Mouse (Mus musculus): ENCODE measurements around the gene Entpd7. TPM values are rescaled to one million over a fixed set of nuclear protein-coding genes. Genes with fewer than 3 reads are reported as not detected.
A peak's percentile ranks its signal among the peaks of the same experiment; 100 is the strongest.

The Entpd7 gene
- polyA plus RNA-seq, 1 experiment from 2014 or later: 8.0 TPM

DNA sequence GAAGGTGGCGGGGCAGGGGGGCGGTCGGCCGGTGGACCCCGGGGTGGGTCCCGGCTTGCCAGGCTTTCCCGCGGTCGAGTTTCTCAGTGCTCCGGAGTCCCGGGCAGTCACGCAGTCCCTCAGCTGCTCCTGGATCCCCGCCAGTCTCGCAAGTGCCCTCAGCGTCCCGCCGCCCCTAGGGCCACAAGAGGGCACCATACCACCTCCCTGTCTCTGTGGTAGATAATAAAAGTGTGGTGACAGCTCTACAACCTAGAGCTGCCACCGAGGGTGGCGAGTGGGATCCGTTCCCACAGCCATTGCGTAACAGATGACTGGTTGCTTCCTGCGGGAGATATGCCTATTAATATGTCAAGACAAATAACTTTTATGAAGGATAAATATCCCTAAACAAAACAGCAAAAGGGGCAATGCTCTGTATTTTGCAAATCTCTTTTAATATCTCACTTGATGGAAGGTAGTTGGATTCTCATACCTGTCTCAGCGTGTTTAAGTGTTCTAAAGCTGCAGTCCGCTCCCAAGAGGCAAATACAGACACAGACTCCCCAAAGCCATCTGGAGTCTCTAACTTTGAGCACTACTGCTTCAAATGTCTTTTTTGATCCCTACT lies 63.9 kb downstream of the Entpd7 start:
- peak overlapping the region; percentile 92 for H3K27ac ChIP-seq (ENCODE audit: poor library complexity, severe bottlenecking)
- peak overlapping the region; percentile 61 for H3K4me2 ChIP-seq
- WGBS: under 1% methylated on average over 23 of the region's 24 CpGs
- peaks cover 24% of the 10 kb centered on the region for H3K36me3 ChIP-seq
- no peaks in the 10 kb centered on the region for H3K9me3 ChIP-seq (replicated peaks)
- H3K27me3 ChIP-seq (replicated peaks): no peaks in the 10 kb centered on the region
- peak overlapping the region; percentile 82 for H3K9ac ChIP-seq
- H3K4me1 ChIP-seq (replicated peaks): peaks cover 11% of the 10 kb centered on the region; the same call in 1 of the 2 replicates
- ATAC-seq (ENCODE audit: insufficient number of reproducible peaks, low FRiP score): peak; percentile 87
- H3K4me3 ChIP-seq: peak overlapping the region; percentile 74

DNA sequence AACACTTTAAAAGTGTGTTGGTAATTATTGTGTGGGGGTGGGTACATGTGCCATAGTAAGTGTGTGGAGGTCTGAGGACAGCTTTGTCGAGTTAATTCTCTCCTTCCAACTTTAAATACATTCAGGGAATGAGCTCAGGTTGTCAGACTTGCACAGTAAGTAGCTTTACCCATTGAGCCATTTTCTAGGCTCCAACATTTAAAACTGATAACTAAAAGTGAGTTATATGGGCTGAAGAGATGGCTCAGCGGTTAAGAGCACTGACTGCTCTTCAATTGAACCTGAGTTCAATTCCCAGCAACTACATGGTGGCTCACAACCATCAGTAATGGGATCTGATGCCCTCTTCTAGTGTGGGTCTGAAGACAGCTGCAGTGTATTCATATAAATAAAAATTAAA lies 64.8 kb downstream of the Entpd7 start:
- Histone ChIP-seq H3K27me3 (replicated peaks) (no peaks in the 10 kb centered on the region), H3K4me1 (replicated peaks) (peaks cover 10% of the 10 kb centered on the region; the same call in 1 of the 2 replicates), H3K27ac (ENCODE audit: poor library complexity, severe bottlenecking) (no peak overlapping the region), H3K4me2 (no peak overlapping the region), H3K9ac (no peak overlapping the region), H3K36me3 (peaks cover 16% of the 10 kb centered on the region), H3K9me3 (replicated peaks) (no peaks in the 10 kb centered on the region), H3K4me3 (no peak overlapping the region)
- 74% methylated on average over 2 of the region's 2 CpGs for WGBS
- ATAC-seq (ENCODE audit: insufficient number of reproducible peaks, low FRiP score): no peak

DNA sequence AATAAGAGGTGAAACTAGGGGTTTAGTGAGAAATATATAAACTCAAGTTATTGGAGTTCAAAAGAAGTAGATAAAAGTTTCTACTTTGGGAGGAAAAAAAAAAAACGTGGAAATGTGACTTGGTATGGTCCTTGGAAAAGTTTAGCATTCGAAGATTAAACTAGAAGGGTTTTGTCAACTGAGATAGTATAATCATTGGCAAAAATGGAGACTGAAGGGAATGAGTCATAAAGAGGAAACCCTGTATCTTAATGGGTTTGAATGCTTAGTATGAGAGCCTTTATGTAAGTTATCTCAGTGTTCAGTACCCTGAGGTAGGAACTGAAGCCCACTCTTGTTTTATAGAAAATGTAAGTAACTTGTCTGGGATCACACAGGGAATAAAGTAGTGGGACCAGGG lies 65.4 kb downstream of the Entpd7 start:
- no peak overlapping the region for H3K9ac ChIP-seq
- H3K4me2 ChIP-seq: no peak overlapping the region
- H3K4me3 ChIP-seq: no peak overlapping the region
- peaks cover 15% of the 10 kb centered on the region for H3K36me3 ChIP-seq
- ATAC-seq (ENCODE audit: insufficient number of reproducible peaks, low FRiP score): no peak
- H3K9me3 ChIP-seq (replicated peaks): no peaks in the 10 kb centered on the region
- H3K27me3 ChIP-seq (replicated peaks): no peaks in the 10 kb centered on the region
- 49% methylated on average over 2 of the region's 2 CpGs for WGBS
- H3K4me1 ChIP-seq (replicated peaks): peaks cover 10% of the 10 kb centered on the region; the same call in 1 of the 2 replicates
- no peak overlapping the region for H3K27ac ChIP-seq (ENCODE audit: poor library complexity, severe bottlenecking)

DNA sequence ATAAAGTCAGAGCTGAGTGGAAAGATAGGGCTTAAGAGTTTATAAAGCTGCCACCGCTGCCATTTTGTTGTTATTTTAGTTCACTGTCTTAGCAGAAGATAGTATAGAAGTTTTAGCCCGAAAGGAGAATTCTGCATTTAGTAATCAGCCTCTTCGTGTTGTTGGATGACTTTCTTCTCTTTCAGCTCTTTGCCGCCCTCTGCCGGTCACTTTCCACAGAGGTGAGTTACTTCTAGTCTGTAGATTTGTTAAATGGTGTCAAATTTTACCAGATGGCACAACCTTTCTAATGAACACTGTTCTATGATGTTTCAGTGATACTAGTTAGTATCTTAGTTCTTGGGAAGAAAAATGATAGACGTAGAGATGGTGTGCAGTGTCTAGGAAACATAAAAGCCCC lies 71.0 kb downstream of the Entpd7 start:
- H3K27me3 ChIP-seq (replicated peaks): no peaks in the 10 kb centered on the region
- no peak overlapping the region for H3K4me2 ChIP-seq
- no peaks in the 10 kb centered on the region for H3K9me3 ChIP-seq (replicated peaks)
- WGBS: 20% methylated on average over 6 of the region's 6 CpGs
- H3K4me1 ChIP-seq (replicated peaks): no peaks in the 10 kb centered on the region
- no peak overlapping the region for H3K4me3 ChIP-seq
- no peak for ATAC-seq (ENCODE audit: insufficient number of reproducible peaks, low FRiP score)
- H3K27ac ChIP-seq (ENCODE audit: poor library complexity, severe bottlenecking): no peak overlapping the region
- H3K9ac ChIP-seq: no peak overlapping the region
- H3K36me3 ChIP-seq: no peaks in the 10 kb centered on the region

DNA sequence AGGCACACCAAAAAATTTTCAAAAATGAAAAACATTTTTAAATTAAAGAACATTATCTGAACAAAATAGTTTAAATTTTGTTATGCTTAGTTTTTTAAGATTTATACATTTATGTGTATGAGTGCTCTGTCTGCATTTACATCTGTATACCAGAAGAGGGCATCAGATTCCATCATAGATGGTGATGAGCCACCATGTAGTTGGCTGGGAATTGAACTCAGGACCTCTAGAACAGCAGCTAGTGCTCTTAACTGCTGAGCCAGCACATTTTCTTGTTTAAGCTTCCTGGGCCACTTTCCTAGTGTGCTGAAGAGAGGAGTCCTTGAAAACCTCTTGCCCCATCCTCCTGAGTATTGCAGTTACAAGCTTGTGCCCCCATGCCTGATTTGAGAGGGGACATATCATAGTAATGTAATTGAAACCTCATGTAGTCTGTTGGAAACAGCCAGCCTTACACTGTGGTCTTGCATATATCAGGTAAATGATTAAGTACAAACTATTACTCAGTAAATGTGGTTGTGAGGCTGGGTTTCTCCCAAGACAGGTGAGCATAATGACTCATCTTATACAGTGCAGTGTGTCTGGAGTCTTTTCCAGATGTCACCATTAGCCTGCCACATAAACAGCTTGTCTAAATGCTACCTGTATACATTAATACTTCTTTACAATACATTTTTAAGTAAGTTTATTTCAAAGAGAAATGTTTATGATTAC lies 72.2 kb downstream of the Entpd7 start:
- no peak for ATAC-seq (ENCODE audit: insufficient number of reproducible peaks, low FRiP score)

DNA sequence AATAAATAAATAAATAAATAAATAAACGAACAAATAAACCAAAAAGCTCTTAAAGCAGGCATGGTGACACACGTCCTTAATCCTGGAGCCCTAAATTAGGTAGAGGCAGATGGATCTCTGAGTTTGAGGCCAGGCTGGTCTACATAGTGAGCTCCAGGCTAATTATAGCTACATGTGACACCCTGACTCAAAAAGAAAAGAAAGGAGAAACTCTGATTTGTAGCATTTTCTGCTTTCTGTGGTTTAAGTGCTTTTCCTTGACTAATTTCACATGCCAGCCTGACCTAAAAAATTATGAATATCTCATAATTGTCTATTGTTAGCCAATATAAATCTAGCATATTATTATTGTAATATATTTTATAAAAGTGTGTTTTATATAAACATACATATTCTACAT lies 72.9 kb downstream of the Entpd7 start:
- ATAC-seq (ENCODE audit: insufficient number of reproducible peaks, low FRiP score): no peak
- H3K27ac ChIP-seq (ENCODE audit: poor library complexity, severe bottlenecking): no peak overlapping the region
- H3K36me3 ChIP-seq: no peaks in the 10 kb centered on the region
- H3K4me2 ChIP-seq: no peak overlapping the region
- H3K4me1 ChIP-seq (replicated peaks): no peaks in the 10 kb centered on the region
- 74% methylated on average over 2 of the region's 2 CpGs for WGBS
- no peak overlapping the region for H3K9ac ChIP-seq
- no peaks in the 10 kb centered on the region for H3K9me3 ChIP-seq (replicated peaks)
- no peak overlapping the region for H3K4me3 ChIP-seq
- no peaks in the 10 kb centered on the region for H3K27me3 ChIP-seq (replicated peaks)

More for the DNA sequence above, 72.2 kb downstream of the Entpd7 start:
- no peak overlapping the region for H3K4me3 ChIP-seq
- H3K4me2 ChIP-seq: no peak overlapping the region
- H3K27me3 ChIP-seq (replicated peaks): no peaks in the 10 kb centered on the region
- H3K27ac ChIP-seq (ENCODE audit: poor library complexity, severe bottlenecking): no peak overlapping the region
- no peaks in the 10 kb centered on the region for H3K4me1 ChIP-seq (replicated peaks)
- no peaks in the 10 kb centered on the region for H3K9me3 ChIP-seq (replicated peaks)
- H3K9ac ChIP-seq: no peak overlapping the region
- H3K36me3 ChIP-seq: no peaks in the 10 kb centered on the region

DNA sequence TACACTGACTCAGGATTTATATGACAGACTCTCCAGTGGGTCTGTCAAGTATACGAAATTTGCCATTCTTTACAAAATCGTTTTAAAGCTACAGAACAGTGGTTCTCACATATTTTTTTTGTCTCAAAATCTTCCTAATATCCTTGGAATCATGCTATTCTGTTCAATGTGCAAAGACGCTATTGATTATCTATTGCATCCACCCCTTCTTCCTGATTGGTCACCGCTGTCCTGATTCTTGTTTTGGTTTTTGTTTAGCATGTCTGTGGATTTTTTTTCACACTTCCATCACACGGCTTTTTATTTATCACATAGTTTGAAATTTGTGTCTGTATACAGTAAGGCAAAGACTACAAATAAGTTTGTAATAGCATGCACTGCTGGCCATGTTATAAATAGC lies 77.0 kb downstream of the Entpd7 start:
- no peak overlapping the region for H3K9ac ChIP-seq
- H3K36me3 ChIP-seq: 0 out of 2 replicates have a peak, but pooled peaks cover 3% of the 10 kb centered on the region
- no peak for ATAC-seq (ENCODE audit: insufficient number of reproducible peaks, low FRiP score)
- no peak overlapping the region for H3K27ac ChIP-seq (ENCODE audit: poor library complexity, severe bottlenecking)
- no peak overlapping the region for H3K4me2 ChIP-seq
- no peak overlapping the region for H3K4me3 ChIP-seq
- H3K4me1 ChIP-seq (replicated peaks): no peaks in the 10 kb centered on the region
- 81% methylated on average over 5 of the region's 5 CpGs for WGBS
- no peaks in the 10 kb centered on the region for H3K27me3 ChIP-seq (replicated peaks)
- H3K9me3 ChIP-seq (replicated peaks): no peaks in the 10 kb centered on the region

DNA sequence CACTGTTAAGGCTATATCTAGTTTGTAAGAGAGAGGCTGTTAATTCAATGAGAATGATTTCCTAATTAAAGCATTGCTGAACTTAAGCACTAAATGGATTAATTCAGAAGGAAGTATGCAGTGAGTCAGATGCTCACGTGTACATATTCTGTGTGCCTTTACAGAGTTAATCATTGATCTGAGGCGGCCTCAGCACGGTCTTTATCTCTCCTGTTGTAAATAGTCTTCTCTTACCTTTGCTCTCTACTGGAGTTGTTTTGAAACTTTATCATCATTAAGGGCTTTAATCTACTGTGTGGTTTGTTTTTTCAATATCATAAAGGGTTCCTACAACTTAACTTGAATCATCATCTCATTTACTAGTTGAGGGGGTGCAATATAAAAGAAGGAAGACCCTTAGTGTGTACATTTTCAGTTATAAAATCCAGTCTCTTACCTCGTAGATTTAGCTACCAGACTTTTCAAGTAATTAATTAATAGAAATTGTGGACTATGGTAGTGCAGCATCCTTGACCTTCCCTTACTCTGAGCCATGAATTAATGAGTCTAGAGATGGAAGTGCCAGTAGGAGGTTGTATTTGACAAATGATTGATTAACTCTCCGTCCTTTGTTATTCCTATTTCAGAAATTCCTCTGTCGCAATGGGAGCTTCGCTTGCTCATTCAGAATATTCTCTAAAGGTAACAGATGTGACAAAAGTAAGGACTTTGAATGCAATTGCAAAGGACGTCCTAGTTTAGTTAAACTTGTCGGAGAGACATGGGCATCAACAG lies 78.3 kb downstream of the Entpd7 start:
- H3K4me1 ChIP-seq (replicated peaks): no peaks in the 10 kb centered on the region
- ATAC-seq (ENCODE audit: insufficient number of reproducible peaks, low FRiP score): no peak
- no peak overlapping the region for H3K4me2 ChIP-seq
- H3K4me3 ChIP-seq: no peak overlapping the region
- H3K9me3 ChIP-seq (replicated peaks): no peaks in the 10 kb centered on the region
- WGBS: 78% methylated on average over 9 of the region's 9 CpGs
- H3K27me3 ChIP-seq (replicated peaks): no peaks in the 10 kb centered on the region
- 0 out of 2 replicates have a peak, but pooled peaks cover 3% of the 10 kb centered on the region for H3K36me3 ChIP-seq
- no peak overlapping the region for H3K9ac ChIP-seq
- H3K27ac ChIP-seq (ENCODE audit: poor library complexity, severe bottlenecking): no peak overlapping the region

DNA sequence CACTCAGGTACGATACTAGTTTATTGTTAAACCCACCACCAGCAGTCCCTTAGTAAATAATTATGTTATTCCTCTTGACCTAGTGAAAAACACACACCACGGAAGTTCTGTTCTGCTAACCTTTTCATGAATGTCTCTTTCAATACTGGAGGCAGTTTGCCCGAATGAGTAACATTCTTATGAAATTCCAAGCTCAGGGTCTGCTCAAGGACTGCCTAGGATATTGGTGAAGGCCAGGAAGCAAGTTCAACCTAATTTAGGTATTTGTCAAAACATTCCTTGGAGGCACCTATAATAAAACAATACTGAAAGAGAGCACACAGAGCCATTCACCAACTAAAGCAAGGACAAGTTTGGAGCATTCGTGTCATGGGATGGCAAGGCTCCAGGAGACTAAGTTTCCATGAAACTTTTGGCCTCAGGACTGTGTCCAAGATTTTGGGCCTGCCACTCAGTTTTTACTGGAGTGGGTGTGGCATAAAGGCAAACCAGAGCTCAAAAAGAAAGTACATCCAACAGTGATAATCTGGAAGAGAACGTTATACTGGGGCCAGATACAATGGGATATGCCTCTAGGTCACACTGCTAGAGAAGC lies 80.0 kb downstream of the Entpd7 start:
- Histone ChIP-seq H3K4me1 (replicated peaks) (no peaks in the 10 kb centered on the region), H3K36me3 (0 out of 2 replicates have a peak, but pooled peaks cover 3% of the 10 kb centered on the region), H3K4me3 (no peak overlapping the region), H3K27me3 (replicated peaks) (no peaks in the 10 kb centered on the region), H3K9ac (no peak overlapping the region), H3K4me2 (no peak overlapping the region), H3K27ac (ENCODE audit: poor library complexity, severe bottlenecking) (no peak overlapping the region), H3K9me3 (replicated peaks) (no peaks in the 10 kb centered on the region)
- 76% methylated on average over 5 of the region's 5 CpGs for WGBS
- no peak for ATAC-seq (ENCODE audit: insufficient number of reproducible peaks, low FRiP score)

DNA sequence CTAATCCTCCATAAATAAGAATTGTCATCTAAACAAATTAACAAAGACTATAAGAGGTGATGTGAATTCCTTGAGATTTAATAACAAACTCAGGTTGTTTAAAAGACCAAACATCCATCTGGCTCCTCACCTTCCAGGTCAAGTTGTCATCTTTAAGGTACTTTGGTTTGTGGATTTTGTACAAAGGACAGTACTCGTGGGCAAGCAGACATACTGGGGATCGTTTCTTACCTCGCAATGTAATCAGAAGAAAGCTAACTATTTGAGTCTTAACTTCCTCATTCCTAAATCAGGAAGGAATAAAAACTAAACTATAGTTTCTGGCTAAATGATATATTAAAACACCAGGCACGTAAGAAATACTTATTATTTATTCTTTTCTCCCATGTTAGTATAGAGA lies 81.1 kb downstream of the Entpd7 start:
- Histone ChIP-seq H3K9me3 (replicated peaks) (no peaks in the 10 kb centered on the region), H3K36me3 (0 out of 2 replicates have a peak, but pooled peaks cover 3% of the 10 kb centered on the region), H3K4me1 (replicated peaks) (no peaks in the 10 kb centered on the region), H3K4me3 (no peak overlapping the region), H3K9ac (no peak overlapping the region), H3K27me3 (replicated peaks) (no peaks in the 10 kb centered on the region), H3K27ac (ENCODE audit: poor library complexity, severe bottlenecking) (no peak overlapping the region), H3K4me2 (no peak overlapping the region)
- 82% methylated on average over 4 of the region's 4 CpGs for WGBS
- no peak for ATAC-seq (ENCODE audit: insufficient number of reproducible peaks, low FRiP score)

DNA sequence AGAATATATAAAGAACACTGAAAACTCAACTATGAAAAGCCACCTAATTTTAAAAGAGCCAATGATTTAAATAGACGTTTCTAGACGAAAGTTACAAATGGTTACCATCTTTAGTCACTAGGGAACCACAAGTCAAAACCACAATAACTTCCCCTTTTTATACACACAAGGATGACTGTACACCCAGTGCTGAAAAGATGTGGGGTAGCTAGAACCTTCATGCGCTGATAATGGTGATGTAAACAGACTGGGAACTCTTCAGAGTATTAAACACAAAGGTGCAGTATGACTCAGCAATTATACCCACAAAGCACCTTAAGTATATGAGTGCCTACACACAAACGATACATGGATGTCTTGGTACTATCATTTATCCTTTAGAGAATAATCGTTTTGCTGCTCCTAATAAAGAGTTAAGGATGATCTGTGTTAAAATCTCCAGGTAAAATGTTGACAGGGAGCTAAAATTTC lies 82.1 kb downstream of the Entpd7 start:
- no peak overlapping the region for H3K27ac ChIP-seq (ENCODE audit: poor library complexity, severe bottlenecking)
- H3K4me1 ChIP-seq (replicated peaks): no peaks in the 10 kb centered on the region
- H3K9ac ChIP-seq: no peak overlapping the region
- no peak overlapping the region for H3K4me3 ChIP-seq
- no peak overlapping the region for H3K4me2 ChIP-seq
- H3K36me3 ChIP-seq: 0 out of 2 replicates have a peak, but pooled peaks cover 3% of the 10 kb centered on the region
- WGBS: 87% methylated on average over 5 of the region's 5 CpGs
- no peaks in the 10 kb centered on the region for H3K9me3 ChIP-seq (replicated peaks)
- H3K27me3 ChIP-seq (replicated peaks): no peaks in the 10 kb centered on the region
- ATAC-seq (ENCODE audit: insufficient number of reproducible peaks, low FRiP score): no peak
